Mouse (Mus musculus) spleen, adult 12 weeks (tissue): ENCODE measurements around the gene Ppp3ca.

Source experiments
- DNase-seq: peaks from one replicate; pipeline ENCODE4 v3.0.0; 2022; ENCODE audit warnings: low spot score

Gene Ppp3ca

GRCm38 (mm10) chr3:136725311-136726156 lies 55.6 kb downstream of the Ppp3ca start:
- no peak for DNase-seq

GRCm38 (mm10) chr3:136727877-136728276 lies 58.0 kb downstream of the Ppp3ca start:
- DNase-seq: no peak

GRCm38 (mm10) chr3:136729978-136730377 lies 60.1 kb downstream of the Ppp3ca start:
- DNase-seq: no peak

- DNase-seq: no peak
Measured at GRCm38 (mm10) chr3:136731579-136731978, 61.7 kb downstream of the Ppp3ca start.

GRCm38 (mm10) chr3:136736021-136736420 lies 66.1 kb downstream of the Ppp3ca start:
- no peak for DNase-seq

- DNase-seq: no peak
Measured at GRCm38 (mm10) chr3:136736773-136737298, 66.9 kb downstream of the Ppp3ca start.

GRCm38 (mm10) chr3:136738474-136738873 lies 68.5 kb downstream of the Ppp3ca start:
- DNase-seq: no peak

- DNase-seq: no peak
Measured at GRCm38 (mm10) chr3:136738914-136739313, 69.0 kb downstream of the Ppp3ca start.

GRCm38 (mm10) chr3:136741659-136742058 lies 71.7 kb downstream of the Ppp3ca start:
- DNase-seq: no peak

- no peak for DNase-seq
Measured at GRCm38 (mm10) chr3:136742258-136743057, 72.5 kb downstream of the Ppp3ca start.

- DNase-seq: no peak
Measured at GRCm38 (mm10) chr3:136744295-136744897, 74.5 kb downstream of the Ppp3ca start.

GRCm38 (mm10) chr3:136745456-136745855 lies 75.5 kb downstream of the Ppp3ca start:
- no peak for DNase-seq

GRCm38 (mm10) chr3:136748761-136749476 lies 79.0 kb downstream of the Ppp3ca start:
- DNase-seq: no peak

GRCm38 (mm10) chr3:136749477-136749797 lies 79.5 kb downstream of the Ppp3ca start:
- DNase-seq: no peak

GRCm38 (mm10) chr3:136749951-136750350 lies 80.0 kb downstream of the Ppp3ca start:
- no peak for DNase-seq

- DNase-seq: no peak
Measured at GRCm38 (mm10) chr3:136752126-136752716, 82.3 kb downstream of the Ppp3ca start.

- no peak for DNase-seq
Measured at GRCm38 (mm10) chr3:136756137-136756536, 86.2 kb downstream of the Ppp3ca start.

- no peak for DNase-seq
Measured at GRCm38 (mm10) chr3:136759446-136759845, 89.5 kb downstream of the Ppp3ca start.

- no peak for DNase-seq
Measured at GRCm38 (mm10) chr3:136761292-136761978, 91.5 kb downstream of the Ppp3ca start.

GRCm38 (mm10) chr3:136761979-136762341 lies 92.0 kb downstream of the Ppp3ca start:
- DNase-seq: no peak

GRCm38 (mm10) chr3:136763717-136764270 lies 93.9 kb downstream of the Ppp3ca start:
- DNase-seq: no peak
